Mouse (Mus musculus) left cerebral cortex, adult 11 months (tissue): ENCODE measurements around the gene Zcwpw1.

Experiments
- DNase-seq: peaks from one replicate; pipeline ENCODE4 v3.0.0; 2022; ENCODE audit warnings: low spot score

The Zcwpw1 gene

DNA sequence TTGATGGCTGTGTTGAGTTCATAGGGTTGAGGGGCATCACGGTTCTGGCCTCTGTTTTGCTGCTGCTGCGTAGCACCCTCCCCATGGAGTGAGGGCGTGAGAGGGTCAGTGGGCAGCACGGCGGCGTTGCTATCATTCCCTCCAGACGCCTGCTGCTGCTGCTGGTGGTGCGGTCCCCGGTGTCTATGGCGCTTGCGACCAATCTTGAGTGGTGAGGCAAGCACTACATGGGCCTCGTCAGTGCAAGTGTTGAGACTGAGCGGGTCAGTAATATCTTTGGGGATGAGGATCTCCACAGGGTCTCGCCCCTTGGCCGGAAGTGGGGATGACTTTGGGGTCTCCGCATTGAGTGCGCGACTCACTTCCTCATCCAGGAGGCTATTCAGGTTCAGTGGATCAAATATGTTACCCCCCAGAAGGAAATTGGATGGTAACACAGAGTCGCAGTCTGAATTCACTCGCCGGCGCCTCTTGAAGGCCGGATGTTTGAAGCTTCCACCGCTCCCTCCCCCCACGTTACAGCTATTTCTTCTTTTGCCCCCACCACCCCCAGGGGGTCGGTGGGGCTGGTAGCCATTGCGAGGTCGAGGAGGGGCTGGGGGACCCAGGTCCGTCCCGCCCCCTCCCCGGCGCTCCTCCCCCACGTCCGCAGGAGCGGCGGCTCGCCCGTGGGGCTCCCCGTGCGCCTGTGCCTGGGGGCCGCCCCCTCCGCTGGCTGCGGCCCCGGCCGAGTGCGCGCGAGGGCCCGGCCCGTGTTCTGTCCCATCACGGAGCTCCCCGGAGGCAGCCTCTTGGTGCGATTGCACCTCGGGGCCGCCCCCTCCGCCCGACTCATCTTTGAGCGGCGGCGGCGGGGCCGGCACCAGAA lies 2.2 kb upstream of the Zcwpw1 start:
- DNase-seq, result no peak

- peak; percentile 99 for DNase-seq
These were observed 1.3 kb upstream of the Zcwpw1 start for GRCm38 (mm10) chr5:137786109-137786942.

- peak; percentile 49 for DNase-seq
These were observed 573 bp downstream of the Zcwpw1 start for GRCm38 (mm10) chr5:137788171-137788570.

- no peak for DNase-seq
These were observed 1.4 kb downstream of the Zcwpw1 start for GRCm38 (mm10) chr5:137788946-137789531.

DNA sequence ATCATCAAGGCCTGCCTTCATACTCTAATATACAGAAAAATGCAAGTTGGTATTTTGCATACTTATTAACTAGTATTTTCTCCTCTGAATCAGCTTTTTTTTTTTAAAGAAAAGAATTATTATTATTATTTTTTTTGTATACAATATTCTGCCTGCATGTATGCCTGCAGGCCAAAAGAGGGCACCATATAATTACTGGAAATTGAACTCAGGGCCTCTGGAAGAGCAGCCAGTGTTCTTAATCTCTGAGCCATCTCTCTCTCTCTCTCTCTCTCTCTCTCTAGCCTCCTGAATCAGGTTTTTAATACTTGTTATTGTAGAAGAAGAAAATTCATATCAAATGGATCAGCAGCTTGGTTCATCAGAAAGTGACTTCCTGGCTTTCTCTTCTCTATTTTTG lies 4.0 kb downstream of the Zcwpw1 start:
- no peak for DNase-seq

- no peak for DNase-seq
These were observed 9.0 kb downstream of the Zcwpw1 start for GRCm38 (mm10) chr5:137796606-137797005.

- DNase-seq, result no peak
These were observed 13.3 kb downstream of the Zcwpw1 start for GRCm38 (mm10) chr5:137800917-137801316.

GRCm38 (mm10) chr5:137806158-137806557 lies 18.6 kb downstream of the Zcwpw1 start:
- DNase-seq, result no peak

GRCm38 (mm10) chr5:137808316-137808715 lies 20.7 kb downstream of the Zcwpw1 start:
- no peak for DNase-seq

DNA sequence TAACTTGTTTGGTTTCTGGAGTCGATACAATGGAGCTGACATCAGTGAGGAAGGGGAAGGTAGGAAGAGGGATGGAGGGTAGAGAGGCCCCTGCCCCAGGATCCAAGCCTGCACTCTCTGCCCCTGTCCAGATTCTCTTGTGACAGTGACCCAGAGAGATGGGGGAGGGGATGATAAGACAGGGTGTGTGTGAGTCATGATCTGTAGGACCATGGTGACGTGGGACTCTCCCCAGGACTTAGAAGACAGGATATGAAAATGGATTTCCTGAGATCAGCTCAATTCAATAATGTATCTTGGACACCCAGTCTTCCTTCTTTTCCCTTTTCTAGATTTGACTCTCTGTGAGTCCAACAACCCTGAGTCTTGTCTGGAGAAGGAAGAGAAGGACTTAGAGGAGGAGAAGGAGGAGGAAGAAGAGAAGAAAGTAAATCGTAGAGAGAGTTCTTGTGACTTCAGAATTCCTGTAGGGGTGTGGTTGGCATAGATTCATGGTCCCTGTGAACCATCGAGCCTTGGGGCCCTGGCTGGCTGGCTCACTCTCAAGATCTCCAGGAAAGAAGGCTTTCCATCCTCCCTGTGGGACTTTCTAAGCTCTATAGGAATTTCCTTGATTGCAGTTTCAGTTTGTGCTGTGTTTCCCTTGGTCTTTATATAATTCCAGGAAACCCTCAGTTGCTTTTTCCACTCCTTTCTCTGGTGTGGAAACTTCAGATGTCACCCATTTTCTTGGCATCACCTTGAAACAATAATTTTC lies 30.0 kb downstream of the Zcwpw1 start:
- DNase-seq, result no peak

GRCm38 (mm10) chr5:137822126-137822525 lies 34.5 kb downstream of the Zcwpw1 start:
- DNase-seq, result no peak

DNA sequence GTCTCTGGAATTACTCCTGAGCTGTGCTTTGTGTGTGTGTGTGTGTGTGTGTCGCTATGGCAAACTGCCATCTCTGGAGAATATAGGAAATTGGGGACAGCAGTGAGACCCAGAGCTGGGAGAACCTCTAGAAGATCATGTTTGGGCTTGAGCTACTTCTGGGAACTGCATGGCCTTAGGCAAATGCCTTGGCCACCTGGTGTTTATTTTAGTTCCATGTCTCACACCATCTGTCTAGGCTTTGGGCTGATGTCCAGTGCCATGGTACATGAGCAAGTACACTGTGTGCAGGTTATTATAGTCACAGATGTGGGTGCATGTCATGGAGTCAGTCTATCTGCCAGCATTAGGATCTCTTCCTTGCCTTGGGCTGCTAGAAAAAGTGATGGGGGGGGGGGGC lies 35.0 kb downstream of the Zcwpw1 start:
- DNase-seq, result no peak

GRCm38 (mm10) chr5:137823455-137824045 lies 36.0 kb downstream of the Zcwpw1 start:
- DNase-seq, result no peak

GRCm38 (mm10) chr5:137825030-137825429 lies 37.4 kb downstream of the Zcwpw1 start:
- no peak for DNase-seq

DNA sequence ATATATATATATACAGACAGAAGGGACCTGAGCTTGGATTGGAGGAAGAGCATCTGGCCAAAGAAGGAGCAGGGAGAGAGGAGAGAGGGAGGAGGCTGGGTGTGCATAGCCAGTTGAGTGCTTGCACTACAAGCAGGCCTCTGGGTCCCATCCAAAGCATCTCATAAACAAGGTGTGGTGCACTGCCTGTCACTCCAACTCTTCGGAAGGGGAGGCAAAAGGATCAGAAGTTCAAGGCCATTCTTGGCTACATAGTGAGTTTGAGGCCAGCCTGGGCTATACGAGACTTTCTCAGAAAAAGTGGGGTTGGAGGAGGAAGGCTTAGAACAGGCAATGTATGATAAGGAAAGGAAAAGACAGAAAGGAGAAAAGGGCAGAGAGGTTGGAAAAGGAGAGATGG lies 38.4 kb downstream of the Zcwpw1 start:
- DNase-seq, result no peak

GRCm38 (mm10) chr5:137826421-137826820 lies 38.8 kb downstream of the Zcwpw1 start:
- no peak for DNase-seq

DNA sequence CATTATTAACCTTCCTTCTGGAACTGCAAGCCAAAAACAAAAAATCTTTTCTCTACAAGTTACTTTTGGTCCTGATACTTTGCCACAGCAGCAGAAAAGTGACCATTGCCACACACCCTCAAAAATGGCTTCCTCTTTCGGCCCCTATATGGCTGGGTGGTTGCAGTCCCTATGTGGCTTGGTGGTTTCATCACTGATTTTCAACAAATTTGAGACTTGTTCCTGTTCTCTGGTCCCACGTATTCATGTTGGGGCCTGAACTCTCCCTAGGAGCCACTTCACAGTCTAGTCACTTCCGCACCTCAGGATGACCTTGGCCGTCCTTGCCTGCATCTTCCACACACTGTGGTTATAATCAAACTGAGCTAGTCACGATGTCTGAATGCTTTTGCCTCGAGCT lies 41.1 kb downstream of the Zcwpw1 start:
- no peak for DNase-seq

- DNase-seq, result no peak
These were observed 42.6 kb downstream of the Zcwpw1 start for GRCm38 (mm10) chr5:137830238-137830637.

GRCm38 (mm10) chr5:137831106-137831505 lies 43.5 kb downstream of the Zcwpw1 start:
- DNase-seq, result no peak

DNA sequence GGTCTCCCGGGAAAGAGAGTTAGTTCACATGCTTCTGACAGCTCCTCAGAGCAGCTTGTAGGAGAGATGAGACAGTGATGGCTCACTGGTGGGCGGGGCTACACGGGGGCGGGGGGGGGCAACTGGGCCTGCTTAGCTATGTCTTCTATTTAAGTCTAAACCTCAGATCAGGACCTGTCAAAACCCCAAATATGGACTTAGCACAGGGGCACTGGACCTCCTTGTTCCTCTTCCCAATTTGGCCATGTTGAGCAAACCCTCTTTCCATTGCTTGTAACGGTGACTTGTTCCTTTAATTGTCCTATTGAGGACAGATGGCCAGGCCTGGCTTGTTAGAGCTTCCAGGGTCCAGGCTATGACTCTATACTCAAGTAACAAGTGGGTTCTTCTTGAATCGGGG lies 43.9 kb downstream of the Zcwpw1 start:
- no peak for DNase-seq

DNA sequence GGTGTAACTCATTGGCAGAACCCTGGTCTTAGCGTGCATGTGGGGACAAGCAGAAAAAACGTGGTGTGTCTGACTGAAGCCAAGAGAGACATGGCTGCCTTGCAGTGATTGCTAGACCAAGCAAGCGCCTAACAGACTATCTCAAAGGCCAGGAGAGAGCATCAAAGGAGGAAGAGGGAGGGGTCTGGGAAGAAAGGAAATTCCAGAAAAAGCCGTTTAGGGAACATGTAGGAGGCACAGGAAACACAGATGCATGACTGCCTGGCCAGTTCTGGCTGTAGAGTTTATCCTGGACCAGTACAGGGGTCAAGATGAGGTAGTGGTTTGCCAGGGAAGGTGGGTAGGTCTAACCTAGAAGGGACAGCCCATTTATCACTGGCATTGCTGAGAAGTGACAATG lies 45.9 kb downstream of the Zcwpw1 start:
- DNase-seq, result no peak
